Mouse (Mus musculus): ENCODE results near the gene Tmprss9.

Gene Tmprss9

DNA sequence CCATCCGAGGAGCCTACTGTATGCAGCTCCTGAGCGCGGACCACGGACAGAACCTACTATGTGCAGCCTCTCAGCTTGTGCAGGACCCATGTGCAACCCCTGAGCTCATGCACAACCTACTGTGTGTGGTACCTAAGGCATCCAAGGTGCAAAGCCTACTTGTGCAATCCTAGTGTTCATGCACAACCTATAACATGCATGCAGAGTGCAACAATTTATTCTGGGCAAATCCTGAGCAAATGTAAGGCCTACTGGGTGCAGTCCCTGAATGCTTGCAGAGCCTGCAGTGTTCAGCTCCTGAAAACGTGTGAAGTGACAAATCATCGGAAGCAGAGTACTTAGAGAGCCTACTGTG is 65.1 kb downstream of the Tmprss9 start:
- DNase-seq (ENCODE audit: low spot score in 2 of 2), result no peak

DNA sequence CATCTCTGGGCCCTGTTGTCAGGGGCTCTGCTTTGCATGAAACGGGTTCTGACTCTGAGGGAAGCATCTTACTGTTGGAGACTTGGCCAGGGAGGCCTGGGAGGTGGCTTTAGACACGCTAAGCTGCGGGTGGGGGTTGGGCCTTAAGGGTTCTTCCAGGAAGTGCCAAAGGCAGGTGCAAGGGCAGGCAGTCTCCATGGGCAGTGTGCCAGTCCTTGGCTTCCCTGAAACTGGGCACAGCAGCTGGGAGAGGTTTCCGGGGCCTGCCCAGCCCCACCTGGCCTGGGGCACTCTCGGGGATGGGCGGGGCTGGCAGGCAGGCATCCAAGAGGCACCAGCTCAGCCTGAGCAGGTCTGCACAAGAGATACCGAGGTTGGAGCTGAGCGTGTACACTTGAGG is 66.0 kb downstream of the Tmprss9 start:
- no peak for DNase-seq (ENCODE audit: low spot score in 2 of 2)

DNA sequence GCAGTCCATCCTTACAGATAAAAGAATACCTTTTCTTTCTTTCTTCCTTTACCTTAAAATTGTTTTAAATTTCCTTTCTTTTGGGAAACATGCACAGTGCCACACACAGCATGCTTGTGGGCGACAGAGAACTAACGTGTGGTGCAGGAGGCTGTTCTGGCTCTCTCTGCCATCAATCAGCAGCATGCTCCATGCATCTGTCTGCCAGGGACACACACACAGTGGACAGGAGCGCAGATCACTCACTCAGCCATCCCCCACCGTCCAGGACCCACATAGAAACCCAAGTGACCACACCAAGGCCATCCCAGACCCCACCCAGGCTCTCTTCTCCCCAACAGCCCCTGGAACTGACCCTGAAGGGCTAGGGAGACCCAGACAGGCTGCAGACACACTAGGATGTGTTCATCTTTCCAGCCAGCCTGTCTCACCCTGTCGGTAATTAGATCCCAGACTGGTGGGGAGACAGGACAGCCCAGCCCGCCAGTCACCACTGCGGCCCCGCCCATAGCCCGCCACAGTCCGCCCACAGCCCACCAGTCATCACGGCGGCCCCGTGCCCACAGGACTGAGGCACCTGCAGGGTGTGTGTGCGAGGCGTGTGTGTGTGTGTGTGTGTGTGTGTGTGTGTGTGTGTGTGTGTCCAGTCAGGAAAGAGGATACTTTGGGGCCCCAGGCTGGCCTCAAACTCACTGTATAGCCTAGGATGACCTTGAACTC is 67.3 kb downstream of the Tmprss9 start:
- DNase-seq (ENCODE audit: low spot score in 2 of 2), result no peak

DNA sequence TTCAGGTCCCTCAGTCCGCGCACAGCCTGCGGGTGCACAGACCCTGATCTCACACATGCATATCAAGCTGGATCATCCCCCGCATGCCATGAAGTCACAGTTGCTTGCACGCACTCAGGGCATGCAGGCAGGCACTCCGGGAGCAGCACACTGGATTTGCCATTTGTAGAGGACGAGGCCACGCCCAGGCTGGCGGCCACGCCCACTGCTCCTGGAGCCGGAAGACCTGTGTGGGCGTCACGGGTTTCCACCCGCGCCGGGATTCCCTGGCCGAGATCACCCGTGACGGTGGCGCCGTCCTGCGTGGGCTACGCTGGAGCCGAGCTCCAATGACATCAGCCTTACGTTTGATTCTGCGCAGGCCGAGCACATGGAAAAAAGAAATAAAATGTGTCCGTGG is 68.0 kb downstream of the Tmprss9 start:
- peak; percentile 80 to 84 for DNase-seq (ENCODE audit: low spot score in 2 of 2)

DNA sequence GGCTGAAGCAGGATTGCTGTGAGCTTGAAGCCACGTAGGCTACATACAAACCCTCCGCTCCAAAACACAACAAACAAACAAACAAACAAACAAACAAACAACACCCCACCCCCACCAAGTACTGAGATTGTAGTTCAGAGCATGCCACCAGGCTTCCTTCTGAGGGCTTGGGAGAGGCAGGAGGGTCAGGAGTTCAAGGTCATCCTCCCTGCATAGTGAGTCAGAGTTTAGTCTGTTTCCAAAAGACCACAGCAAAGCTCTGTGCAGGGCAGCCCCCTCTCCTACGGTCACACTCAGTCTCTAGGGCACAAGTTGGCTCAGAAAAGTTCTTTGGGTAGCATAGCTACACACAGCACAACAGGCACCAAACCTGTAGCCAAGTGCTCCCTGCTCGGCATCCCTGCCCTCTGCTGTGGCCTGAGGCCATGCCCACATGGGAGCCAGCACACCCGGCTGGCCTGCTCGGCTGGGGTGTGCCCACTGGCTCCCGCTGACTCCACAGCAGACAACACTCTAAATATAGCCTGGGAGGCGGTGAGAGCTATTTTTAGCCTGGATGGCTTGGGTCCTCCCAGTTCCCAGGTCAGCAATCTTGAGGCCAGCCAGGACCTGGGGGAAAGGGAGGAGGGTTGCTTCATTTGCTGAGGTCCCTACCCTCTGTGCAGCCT is 68.8 kb downstream of the Tmprss9 start:
- no peak for DNase-seq (ENCODE audit: low spot score in 2 of 2)

DNA sequence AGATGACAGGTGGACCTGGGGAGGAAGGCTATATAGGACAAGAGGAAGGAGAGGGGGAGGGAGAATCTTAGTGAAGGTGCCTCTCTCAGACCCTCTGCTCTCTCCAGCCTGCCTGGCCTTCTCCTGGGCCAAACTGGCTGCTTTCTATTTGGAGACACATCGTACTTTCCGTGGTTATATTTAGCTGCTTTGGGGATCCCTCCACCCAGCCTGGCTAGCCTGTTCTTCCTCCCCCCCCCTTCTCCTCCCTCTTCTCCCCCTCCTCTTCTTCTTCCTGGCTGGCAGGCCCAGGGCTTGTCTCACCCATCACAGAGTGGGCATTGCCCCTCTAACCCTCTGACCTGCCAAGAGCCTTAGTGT is 69.3 kb downstream of the Tmprss9 start:
- DNase-seq (ENCODE audit: low spot score in 2 of 2), result no peak

DNA sequence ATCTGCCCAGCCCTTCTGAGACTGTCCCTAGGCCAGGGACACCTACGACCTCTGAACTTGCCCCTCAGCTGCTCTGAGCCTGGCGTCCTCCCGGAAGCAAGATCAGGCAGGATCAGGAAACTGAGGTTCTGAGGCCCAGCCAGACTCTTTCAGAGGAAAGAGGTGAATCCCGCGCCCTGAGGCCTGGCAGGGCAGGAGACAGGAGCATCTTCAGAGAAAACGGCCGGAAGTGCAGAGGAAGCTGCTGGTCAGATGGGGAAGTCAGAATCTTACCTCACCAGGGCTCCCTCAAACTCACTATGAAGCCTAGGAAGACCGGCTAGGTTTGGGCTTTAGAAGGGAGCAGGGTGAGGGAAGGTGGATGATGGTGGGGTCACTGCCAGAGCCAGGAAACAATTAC is 71.3 kb downstream of the Tmprss9 start:
- DNase-seq (ENCODE audit: low spot score in 2 of 2), result no peak

DNA sequence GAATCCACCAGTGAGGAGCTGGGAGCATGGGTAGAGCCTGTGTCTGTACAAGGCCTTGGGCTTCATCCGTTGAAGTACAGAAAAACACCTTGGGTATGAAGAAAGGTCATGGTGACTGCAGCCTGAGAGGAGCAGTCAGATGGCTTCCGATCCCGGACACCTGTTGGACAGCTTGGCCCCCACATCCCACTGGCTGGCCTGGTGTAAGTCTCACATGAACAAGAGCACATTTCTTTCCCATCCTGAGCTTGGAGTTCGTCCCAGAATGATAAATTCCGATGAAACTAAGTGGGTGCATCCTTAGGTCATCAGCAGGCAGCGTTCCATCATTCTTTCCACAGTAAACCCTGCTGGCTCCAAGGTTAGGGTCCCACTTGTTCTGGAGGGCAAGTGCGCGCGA is 72.1 kb downstream of the Tmprss9 start:
- DNase-seq (ENCODE audit: low spot score in 2 of 2), result no peak

DNA sequence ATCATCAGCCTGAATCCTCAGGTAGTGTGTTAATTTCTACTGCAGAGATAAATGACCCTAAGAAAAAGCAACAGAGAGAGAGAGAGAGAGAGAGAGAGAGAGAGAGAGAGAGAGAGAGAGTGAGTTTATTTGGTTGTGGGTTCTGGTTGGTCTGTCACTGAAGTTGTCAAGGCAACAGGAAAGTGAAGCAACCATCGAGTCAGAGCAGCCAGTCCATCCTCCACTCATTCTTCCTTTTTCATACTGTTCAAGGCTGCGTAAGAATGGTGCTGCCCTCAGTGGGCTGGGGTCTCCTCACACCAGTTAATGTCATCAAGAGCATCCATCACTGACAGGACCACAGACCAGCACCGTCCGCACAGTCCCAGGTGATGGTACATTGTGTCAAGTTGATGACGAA is 72.6 kb downstream of the Tmprss9 start:
- DNase-seq (ENCODE audit: low spot score in 2 of 2), result no peak

DNA sequence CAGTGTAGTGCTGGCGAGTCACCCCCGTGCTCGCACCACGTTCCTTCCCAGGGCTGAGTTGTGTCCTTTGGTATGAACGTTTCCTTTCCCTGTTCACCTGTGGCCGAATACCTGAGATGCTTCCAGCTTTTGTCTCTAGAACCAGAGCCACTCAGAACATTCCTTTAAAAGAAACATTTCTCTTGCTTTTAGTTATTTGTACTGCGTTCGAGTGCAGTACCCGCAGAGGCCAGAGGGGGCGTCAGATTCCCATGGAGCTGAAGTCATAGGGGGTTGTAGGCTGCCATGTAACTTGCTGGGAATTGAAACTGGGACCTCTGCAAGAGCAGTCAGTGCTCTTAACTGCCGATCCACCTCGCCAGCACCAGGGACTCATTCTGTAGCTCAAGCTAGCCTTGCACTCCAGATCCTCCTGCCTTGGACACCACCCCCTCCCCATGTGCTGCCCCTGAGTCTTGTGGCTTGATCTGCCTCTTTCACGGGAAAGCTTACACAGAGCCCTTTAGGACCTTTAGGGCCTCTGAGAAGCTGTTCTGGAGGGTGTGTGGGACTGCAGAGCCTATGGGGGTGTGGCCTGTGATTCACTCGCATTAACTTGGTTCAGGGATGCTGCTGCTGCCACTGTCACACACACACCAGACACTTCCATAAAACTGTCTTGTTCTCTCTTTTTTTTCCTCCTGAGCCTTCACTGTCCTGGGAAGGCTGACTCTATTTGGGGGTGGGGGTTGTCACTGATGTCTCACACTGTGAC is 75.2 kb downstream of the Tmprss9 start:
- DNase-seq (ENCODE audit: low spot score in 2 of 2), result no peak

DNA sequence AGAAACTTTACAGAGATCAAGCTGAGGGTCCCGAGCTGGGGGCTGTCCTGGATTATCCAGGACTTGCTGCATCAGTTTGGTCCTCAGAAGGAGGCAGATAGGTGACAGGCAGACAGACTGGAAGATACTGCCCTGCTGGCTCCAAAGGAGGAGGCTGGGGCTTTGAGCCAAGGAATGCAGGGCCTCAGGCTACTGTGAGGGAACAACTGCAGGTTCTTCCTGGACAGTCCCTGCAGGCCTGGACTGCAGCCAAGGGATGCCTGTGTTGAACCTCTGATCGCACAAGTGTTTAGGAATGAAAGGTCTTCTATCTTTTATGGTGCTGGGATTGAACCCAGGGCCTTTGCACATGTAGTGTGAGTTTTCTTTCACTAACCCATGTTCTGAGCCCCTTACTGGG is 76.2 kb downstream of the Tmprss9 start:
- DNase-seq (ENCODE audit: low spot score in 2 of 2), result no peak

DNA sequence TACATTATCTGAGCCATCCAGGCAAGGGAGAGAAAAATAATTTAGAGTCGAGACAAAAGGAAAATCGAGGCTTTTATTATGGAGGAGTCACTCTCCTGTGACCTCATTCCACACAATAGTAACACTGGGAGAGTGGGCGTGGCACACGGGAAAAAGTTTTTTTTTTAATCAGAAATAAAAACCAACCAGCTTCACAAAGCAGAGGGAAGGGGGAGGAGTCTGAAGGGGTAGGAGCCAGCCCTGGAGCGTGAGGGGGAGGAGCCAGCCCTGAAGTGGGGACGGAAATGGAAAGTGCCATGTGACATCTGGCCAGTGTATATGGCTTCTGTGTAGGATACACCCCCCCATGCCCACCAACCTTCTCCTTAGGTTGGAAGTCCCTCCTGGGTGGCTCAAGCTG is 76.9 kb downstream of the Tmprss9 start:
- no peak for DNase-seq (ENCODE audit: low spot score in 2 of 2)

DNA sequence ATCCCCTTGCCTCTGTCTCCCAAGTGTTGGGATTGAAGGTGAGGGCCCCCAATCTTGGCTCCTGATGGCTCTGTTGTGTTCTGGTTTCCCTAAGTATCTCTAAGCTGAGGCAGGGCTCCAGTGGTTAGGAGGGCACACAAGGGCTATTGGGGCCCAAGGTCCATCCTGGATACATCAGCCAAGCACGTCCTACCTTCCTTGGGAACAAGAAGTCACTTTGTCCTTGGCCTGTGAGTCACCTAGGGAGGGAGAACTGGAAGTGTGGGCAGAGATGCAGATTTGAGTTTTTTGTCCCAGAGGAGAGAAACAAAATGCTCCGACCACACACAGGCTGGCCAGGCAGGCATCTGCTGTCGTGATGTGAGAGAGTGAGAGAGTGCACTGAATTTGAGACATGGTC is 77.4 kb downstream of the Tmprss9 start:
- no peak for DNase-seq (ENCODE audit: low spot score in 2 of 2)

All from right cerebral cortex, adult 2 months (tissue).